Mouse (Mus musculus): Measurements from ENCODE around the gene Lrrd1. TPM values are rescaled to one million over a fixed set of nuclear protein-coding genes. Genes with fewer than 3 reads are reported as not detected.

Gene Lrrd1
- total and polyA plus RNA-seq, 2 experiments from 2014 or later = 0.14 TPM; not detected in 1

- Histone ChIP-seq H3K9me3 (replicated peaks; ENCODE audit: control insufficient read depth, low read length) (no peaks in the 10 kb centered on the region), H3K4me2 (ENCODE audit: low read depth, low read length) (peak within 1 kb of the TSS; percentile 70), H3K9ac (replicated peaks; ENCODE audit: low read depth, low read length) (peak within 1 kb of the TSS; percentile 83), H3K4me3 (ENCODE audit: low read depth, low read length) (peak within 1 kb of the TSS; percentile 95), H3K27ac (ENCODE audit: low read depth) (peak within 1 kb of the TSS; percentile 90), H3K36me3 (replicated peaks; ENCODE audit: control insufficient read depth, insufficient read depth, low read length) (no peaks in the 10 kb centered on the region), H3K4me1 (ENCODE audit: control insufficient read depth, insufficient read depth) (peaks cover 6% of the 10 kb centered on the region; the same call in 1 of the 2 replicates), H3K27me3 (ENCODE audit: control insufficient read depth, insufficient read depth, low read length) (no peaks in the 10 kb centered on the region)
- DNase-seq (ENCODE audit: low spot score) = peak; percentile 80
- TF ChIP-seq EP300 (IDR thresholded peaks at IDR 0.05; ENCODE audit: low read depth) = peak; percentile 32; the same call in 1 of the 2 replicates
- TF ChIP-seq CTCF (IDR thresholded peaks at IDR 0.05; ENCODE audit: low read depth) = no peak
- ATAC-seq (ENCODE audit: insufficient read depth, low read depth) = peak; percentile 92
- WGBS = under 1% methylated on average over 81 of the region's 109 CpGs
Measured at GRCm38 (mm10) chr5:3802433-3803291, 42.3 kb upstream of the Lrrd1 start, which contains the start of the genes Ankib1 and Krit1. Ankib1 (minus strand) TSS chr5:3802925. Krit1 (plus strand) TSS chr5:3803184.

GRCm38 (mm10) chr5:3803292-3804165, 41.4 kb upstream of the Lrrd1 start:
- ATAC-seq (ENCODE audit: insufficient read depth, low read depth) = peak; percentile 57
- peak overlapping the region; percentile 95 for H3K4me3 ChIP-seq (ENCODE audit: low read depth, low read length)
- peak overlapping the region; percentile 83 for H3K9ac ChIP-seq (replicated peaks; ENCODE audit: low read depth, low read length)
- no peaks in the 10 kb centered on the region for H3K27me3 ChIP-seq (ENCODE audit: control insufficient read depth, insufficient read depth, low read length)
- peak overlapping the region; percentile 90 for H3K27ac ChIP-seq (ENCODE audit: low read depth)
- peaks cover 5% of the 10 kb centered on the region; the same call in 1 of the 2 replicates for H3K36me3 ChIP-seq (replicated peaks; ENCODE audit: control insufficient read depth, insufficient read depth, low read length)
- peak; percentile 43 for DNase-seq (ENCODE audit: low spot score)
- WGBS = under 1% methylated on average over 36 of the region's 36 CpGs
- peak overlapping the region; percentile 70 for H3K4me2 ChIP-seq (ENCODE audit: low read depth, low read length)
- peaks cover 6% of the 10 kb centered on the region; the same call in 1 of the 2 replicates for H3K4me1 ChIP-seq (ENCODE audit: control insufficient read depth, insufficient read depth)
- TF ChIP-seq CTCF (IDR thresholded peaks at IDR 0.05; ENCODE audit: low read depth) (no peak), EP300 (IDR thresholded peaks at IDR 0.05; ENCODE audit: low read depth) (peak; percentile 30; the same call in 1 of the 2 replicates)
- H3K9me3 ChIP-seq (replicated peaks; ENCODE audit: control insufficient read depth, low read length) = no peaks in the 10 kb centered on the region

- no peak for TF ChIP-seq EP300 (IDR thresholded peaks at IDR 0.05; ENCODE audit: low read depth)
- no peak for TF ChIP-seq CTCF (IDR thresholded peaks at IDR 0.05; ENCODE audit: low read depth)
- 94% methylated on average over 1 of the region's 1 CpGs for WGBS
- no peak for ATAC-seq (ENCODE audit: insufficient read depth, low read depth)
- no peak for DNase-seq (ENCODE audit: low spot score)
- no peak overlapping the region for H3K27ac ChIP-seq (ENCODE audit: low read depth)
- no peak overlapping the region for H3K4me3 ChIP-seq (ENCODE audit: low read depth, low read length)
- H3K4me2 ChIP-seq (ENCODE audit: low read depth, low read length) = no peak overlapping the region
- H3K9ac ChIP-seq (replicated peaks; ENCODE audit: low read depth, low read length) = no peak overlapping the region
- H3K9me3 ChIP-seq (replicated peaks; ENCODE audit: control insufficient read depth, low read length) = no peaks in the 10 kb centered on the region
- peaks cover 6% of the 10 kb centered on the region; the same call in 1 of the 2 replicates for H3K4me1 ChIP-seq (ENCODE audit: control insufficient read depth, insufficient read depth)
- H3K36me3 ChIP-seq (replicated peaks; ENCODE audit: control insufficient read depth, insufficient read depth, low read length) = peaks cover 25% of the 10 kb centered on the region
- no peaks in the 10 kb centered on the region for H3K27me3 ChIP-seq (ENCODE audit: control insufficient read depth, insufficient read depth, low read length)
Measured at GRCm38 (mm10) chr5:3808472-3808871, 36.5 kb upstream of the Lrrd1 start.

GRCm38 (mm10) chr5:3834107-3834506, 10.9 kb upstream of the Lrrd1 start:
- Histone ChIP-seq H3K9ac (replicated peaks; ENCODE audit: low read depth, low read length) (no peak overlapping the region), H3K27me3 (ENCODE audit: control insufficient read depth, insufficient read depth, low read length) (no peaks in the 10 kb centered on the region), H3K9me3 (replicated peaks; ENCODE audit: control insufficient read depth, low read length) (no peaks in the 10 kb centered on the region), H3K4me1 (ENCODE audit: control insufficient read depth, insufficient read depth) (no peaks in the 10 kb centered on the region), H3K27ac (ENCODE audit: low read depth) (no peak overlapping the region), H3K4me3 (ENCODE audit: low read depth, low read length) (no peak overlapping the region), H3K4me2 (ENCODE audit: low read depth, low read length) (no peak overlapping the region), H3K36me3 (replicated peaks; ENCODE audit: control insufficient read depth, insufficient read depth, low read length) (peaks cover 41% of the 10 kb centered on the region)
- no peak for ATAC-seq (ENCODE audit: insufficient read depth, low read depth)
- TF ChIP-seq CTCF (IDR thresholded peaks at IDR 0.05; ENCODE audit: low read depth) (no peak), EP300 (IDR thresholded peaks at IDR 0.05; ENCODE audit: low read depth) (no peak)
- no peak for DNase-seq (ENCODE audit: low spot score)
- 55% methylated on average over 1 of the region's 1 CpGs for WGBS

- TF ChIP-seq EP300 (IDR thresholded peaks at IDR 0.05; ENCODE audit: low read depth) (no peak), CTCF (IDR thresholded peaks at IDR 0.05; ENCODE audit: low read depth) (no peak)
- Histone ChIP-seq H3K27me3 (ENCODE audit: control insufficient read depth, insufficient read depth, low read length) (no peaks in the 10 kb centered on the region), H3K4me1 (ENCODE audit: control insufficient read depth, insufficient read depth) (no peaks in the 10 kb centered on the region), H3K4me2 (ENCODE audit: low read depth, low read length) (no peak overlapping the region), H3K36me3 (replicated peaks; ENCODE audit: control insufficient read depth, insufficient read depth, low read length) (no peaks in the 10 kb centered on the region), H3K9ac (replicated peaks; ENCODE audit: low read depth, low read length) (no peak overlapping the region), H3K4me3 (ENCODE audit: low read depth, low read length) (no peak overlapping the region), H3K27ac (ENCODE audit: low read depth) (no peak overlapping the region), H3K9me3 (replicated peaks; ENCODE audit: control insufficient read depth, low read length) (no peaks in the 10 kb centered on the region)
- DNase-seq (ENCODE audit: low spot score) (no peak), ATAC-seq (ENCODE audit: insufficient read depth, low read depth) (no peak)
- WGBS = 36% methylated on average over 4 of the region's 4 CpGs
Measured at GRCm38 (mm10) chr5:3870161-3870560, 25.2 kb downstream of the Lrrd1 start.

Data from heart, postnatal 0 days (tissue).